Mouse (Mus musculus): ENCODE results near the gene Rpl7a. TPM values are rescaled to one million over a fixed set of nuclear protein-coding genes. Genes with fewer than 3 reads are reported as not detected.
A peak's percentile ranks its signal among the peaks of the same experiment; 100 is the strongest.

Rpl7a gene
- polyA plus RNA-seq, 1 experiment from 2014 or later: 686 TPM

GRCm38 (mm10) chr2:26913416-26914147 lies 3.0 kb downstream of the Rpl7a start:
- ATAC-seq (replicated peaks; ENCODE audit: low FRiP score, low read depth) (no peak), DNase-seq (ENCODE audit: low spot score) (no peak)
- TF ChIP-seq CTCF (IDR thresholded peaks at IDR 0.05; ENCODE audit: low read depth): no peak
- Histone ChIP-seq H3K9ac (ENCODE audit: low read depth, low read length) (no peak overlapping the region), H3K27ac (no peak overlapping the region), H3K27me3 (ENCODE audit: insufficient read depth, low read length) (no peaks in the 10 kb centered on the region), H3K4me2 (ENCODE audit: low read length) (no peak overlapping the region), H3K36me3 (ENCODE audit: insufficient read depth, low read length) (peaks cover 21% of the 10 kb centered on the region), H3K9me3 (replicated peaks; ENCODE audit: low read length) (no peaks in the 10 kb centered on the region), H3K4me1 (replicated peaks; ENCODE audit: insufficient read depth, low read length) (peaks cover 42% of the 10 kb centered on the region), H3K4me3 (replicated peaks; ENCODE audit: low read depth, low read length) (no peak overlapping the region)
- 86% methylated on average over 17 of the region's 17 CpGs for WGBS

DNA sequence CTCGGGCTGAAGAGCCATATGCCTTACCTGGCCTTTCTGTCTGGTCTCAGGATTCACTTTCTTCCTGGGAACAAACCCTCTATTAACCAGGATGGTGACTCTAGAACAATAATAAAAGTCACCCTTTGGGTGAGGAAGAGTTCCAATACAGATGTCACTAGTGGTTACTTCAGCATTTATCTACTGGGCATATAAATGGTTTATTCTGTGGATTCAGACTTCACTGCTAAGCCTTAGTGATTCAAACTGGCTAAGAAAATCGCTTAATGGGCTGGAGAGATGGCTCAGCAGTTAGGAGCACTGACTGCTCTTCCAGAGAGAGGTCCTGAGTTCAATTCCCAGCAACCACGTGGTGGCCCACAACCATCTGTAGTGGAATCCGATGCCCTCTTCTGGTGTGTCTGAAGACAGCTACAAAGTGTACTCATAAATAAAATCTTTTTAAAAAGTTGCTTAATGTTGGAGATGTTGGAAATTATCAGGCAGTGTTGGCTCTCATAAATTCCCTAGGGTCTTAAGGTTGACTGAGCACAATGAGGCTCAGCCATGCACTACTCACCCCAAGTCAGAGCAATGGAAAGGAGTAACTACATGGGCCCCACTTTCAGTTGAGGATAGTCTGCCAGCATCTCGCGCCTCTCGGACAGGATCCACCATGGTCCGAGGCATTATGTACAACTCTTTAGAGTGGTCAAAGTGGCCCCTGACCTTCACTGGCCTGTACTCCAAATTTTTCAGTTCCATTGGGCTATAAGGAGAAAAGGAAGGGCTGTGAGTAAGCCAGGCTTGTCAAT lies 3.8 kb downstream of the Rpl7a start:
- Histone ChIP-seq H3K9me3 (replicated peaks; ENCODE audit: low read length) (no peaks in the 10 kb centered on the region), H3K36me3 (ENCODE audit: insufficient read depth, low read length) (peaks cover 29% of the 10 kb centered on the region), H3K9ac (ENCODE audit: low read depth, low read length) (0 out of 2 replicates have a peak overlapping the region, but pooled peaks have one; percentile 85), H3K4me2 (ENCODE audit: low read length) (no peak overlapping the region), H3K27ac (no peak overlapping the region), H3K27me3 (ENCODE audit: insufficient read depth, low read length) (no peaks in the 10 kb centered on the region), H3K4me3 (replicated peaks; ENCODE audit: low read depth, low read length) (no peak overlapping the region), H3K4me1 (replicated peaks; ENCODE audit: insufficient read depth, low read length) (peaks cover 34% of the 10 kb centered on the region)
- no peak for TF ChIP-seq CTCF (IDR thresholded peaks at IDR 0.05; ENCODE audit: low read depth)
- no peak for DNase-seq (ENCODE audit: low spot score)
- WGBS: 55% methylated on average over 8 of the region's 8 CpGs
- ATAC-seq (replicated peaks; ENCODE audit: low FRiP score, low read depth): no peak

DNA sequence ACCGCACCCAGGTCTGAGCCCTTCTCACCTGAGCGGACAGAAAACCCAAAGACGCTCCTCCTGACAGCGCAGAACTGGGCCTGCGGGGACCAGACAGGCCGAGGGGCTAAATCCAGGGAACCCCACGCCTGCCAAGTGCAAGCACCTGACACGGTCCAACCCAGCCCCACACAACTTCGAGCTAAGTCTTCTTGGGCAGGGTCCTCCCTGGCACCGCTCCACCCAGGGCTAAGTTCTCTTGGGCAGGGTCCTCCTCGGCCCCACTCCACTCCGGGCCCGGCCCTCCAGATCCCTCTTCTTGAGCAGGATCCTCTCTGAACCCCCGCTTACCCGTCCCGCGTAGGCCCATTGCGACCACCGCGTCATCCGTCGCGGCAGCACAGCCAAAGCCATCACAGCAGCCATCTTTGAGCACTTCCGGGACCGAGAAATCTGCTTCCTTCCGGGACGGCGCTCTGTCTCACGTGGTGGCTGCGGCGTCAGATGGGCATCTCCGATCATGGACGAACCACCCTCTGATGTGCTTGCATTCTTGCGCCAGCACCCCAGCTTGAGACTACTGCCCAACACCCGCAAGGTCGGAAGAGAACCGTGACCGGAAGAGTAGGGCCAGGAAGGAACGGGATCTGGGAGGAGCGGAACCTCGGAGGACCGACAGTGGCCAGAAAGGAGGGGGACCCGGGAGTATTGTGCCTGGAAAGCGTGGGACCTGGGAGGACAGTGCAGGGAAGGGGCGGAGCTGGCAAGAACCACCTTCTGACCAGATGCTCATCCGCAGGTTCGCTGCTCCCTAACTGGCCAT lies 5.6 kb downstream of the Rpl7a start, which contains the start of the genes Surf2 and Surf1:
Surf2 (plus strand) TSS at position 441 of the 802 bp plus-strand sequence.
Surf1 (minus strand) TSS at position 604 of the 802 bp plus-strand sequence.
- Histone ChIP-seq H3K27me3 (ENCODE audit: insufficient read depth, low read length) (no peaks in the 10 kb centered on the region), H3K9ac (ENCODE audit: low read depth, low read length) (peak within 1 kb of the TSS; percentile 85), H3K36me3 (ENCODE audit: insufficient read depth, low read length) (peaks cover 47% of the 10 kb centered on the region), H3K9me3 (replicated peaks; ENCODE audit: low read length) (no peaks in the 10 kb centered on the region), H3K4me1 (replicated peaks; ENCODE audit: insufficient read depth, low read length) (peaks cover 34% of the 10 kb centered on the region), H3K4me3 (replicated peaks; ENCODE audit: low read depth, low read length) (peak within 1 kb of the TSS; percentile 76), H3K27ac (peak within 1 kb of the TSS; percentile 79), H3K4me2 (ENCODE audit: low read length) (peak within 1 kb of the TSS; percentile 97)
- no peak for TF ChIP-seq CTCF (IDR thresholded peaks at IDR 0.05; ENCODE audit: low read depth)
- ATAC-seq (replicated peaks; ENCODE audit: low FRiP score, low read depth) (peak; percentile 74), DNase-seq (ENCODE audit: low spot score) (peak; percentile 91)
- 2% methylated on average over 47 of the region's 47 CpGs for whole genome bisulfite sequencing

GRCm38 (mm10) chr2:26916738-26917137 lies 6.2 kb downstream of the Rpl7a start:
- ATAC-seq (replicated peaks; ENCODE audit: low FRiP score, low read depth) (no peak), DNase-seq (ENCODE audit: low spot score) (no peak)
- Histone ChIP-seq H3K4me3 (replicated peaks; ENCODE audit: low read depth, low read length) (peak overlapping the region; percentile 76), H3K27ac (peak overlapping the region; percentile 79), H3K9ac (ENCODE audit: low read depth, low read length) (peak overlapping the region; percentile 85), H3K4me2 (ENCODE audit: low read length) (peak overlapping the region; percentile 97), H3K27me3 (ENCODE audit: insufficient read depth, low read length) (no peaks in the 10 kb centered on the region), H3K9me3 (replicated peaks; ENCODE audit: low read length) (no peaks in the 10 kb centered on the region), H3K36me3 (ENCODE audit: insufficient read depth, low read length) (peaks cover 53% of the 10 kb centered on the region), H3K4me1 (replicated peaks; ENCODE audit: insufficient read depth, low read length) (peaks cover 32% of the 10 kb centered on the region)
- no peak for TF ChIP-seq CTCF (IDR thresholded peaks at IDR 0.05; ENCODE audit: low read depth)
- WGBS: 1% methylated on average over 13 of the region's 13 CpGs

- peaks cover 24% of the 10 kb centered on the region for H3K4me1 ChIP-seq (replicated peaks; ENCODE audit: insufficient read depth, low read length)
- no peaks in the 10 kb centered on the region for H3K27me3 ChIP-seq (ENCODE audit: insufficient read depth, low read length)
- H3K4me3 ChIP-seq (replicated peaks; ENCODE audit: low read depth, low read length): no peak overlapping the region
- no peak for ATAC-seq (replicated peaks; ENCODE audit: low FRiP score, low read depth)
- no peak overlapping the region for H3K9ac ChIP-seq (ENCODE audit: low read depth, low read length)
- no peaks in the 10 kb centered on the region for H3K9me3 ChIP-seq (replicated peaks; ENCODE audit: low read length)
- TF ChIP-seq CTCF (IDR thresholded peaks at IDR 0.05; ENCODE audit: low read depth): no peak
- peaks cover 64% of the 10 kb centered on the region for H3K36me3 ChIP-seq (ENCODE audit: insufficient read depth, low read length)
- DNase-seq (ENCODE audit: low spot score): no peak
- no peak overlapping the region for H3K4me2 ChIP-seq (ENCODE audit: low read length)
- 87% methylated on average over 3 of the region's 3 CpGs for WGBS
- peak overlapping the region; percentile 6; the same call in 1 of the 2 replicates for H3K27ac ChIP-seq
Observed at GRCm38 (mm10) chr2:26919684-26920083, 9.1 kb downstream of the Rpl7a start.
